Mouse (Mus musculus) brain, embryonic 14.5 days (tissue): ENCODE data around the gene Rftn1.

Experiments used
- CTCF ChIP-seq: fragments of 200-500 bp; IDR thresholded peaks from 2 replicates; pipeline ENCODE4 v1.5.1; 2012; ENCODE audit warnings: inconsistent platforms, mild to moderate bottlenecking, moderate library complexity, borderline replicate concordance; ENCODE audit not compliant: insufficient read depth, insufficient read length; ENCODE audit errors: extremely low read depth
- POLR2A ChIP-seq: fragments of 200-500 bp; IDR thresholded peaks from 2 replicates; pipeline ENCODE4 v1.6.1; 2012; ENCODE audit warnings: mild to moderate bottlenecking, inconsistent platforms, borderline replicate concordance; ENCODE audit not compliant: poor library complexity, insufficient read depth, insufficient read length, severe bottlenecking; ENCODE audit errors: extremely low read depth

DNA sequence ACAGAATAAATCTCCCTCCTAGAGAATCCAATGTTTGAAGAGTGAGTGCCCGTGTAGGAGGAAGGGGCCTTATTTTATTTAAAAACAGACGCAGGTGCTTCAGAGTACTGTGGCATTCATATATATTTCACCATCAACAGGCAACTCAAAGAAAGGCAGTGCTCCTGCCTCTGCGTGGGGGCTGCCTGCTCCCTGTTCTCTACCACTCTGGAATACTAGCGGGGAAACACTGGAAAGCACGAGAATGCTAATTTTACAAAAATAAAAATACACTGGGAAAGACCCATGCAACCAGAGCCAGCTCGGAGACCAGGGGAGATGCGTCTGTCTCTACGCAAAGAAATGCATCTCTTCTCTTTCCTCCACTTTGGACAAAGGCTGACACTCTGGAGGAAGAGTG, 91.1 kb downstream of the Rftn1 start:
- TF ChIP-seq POLR2A, result no peak
- TF ChIP-seq CTCF, result no peak
